Mouse (Mus musculus): ENCODE measurements around the gene Zfp13.

DNA sequence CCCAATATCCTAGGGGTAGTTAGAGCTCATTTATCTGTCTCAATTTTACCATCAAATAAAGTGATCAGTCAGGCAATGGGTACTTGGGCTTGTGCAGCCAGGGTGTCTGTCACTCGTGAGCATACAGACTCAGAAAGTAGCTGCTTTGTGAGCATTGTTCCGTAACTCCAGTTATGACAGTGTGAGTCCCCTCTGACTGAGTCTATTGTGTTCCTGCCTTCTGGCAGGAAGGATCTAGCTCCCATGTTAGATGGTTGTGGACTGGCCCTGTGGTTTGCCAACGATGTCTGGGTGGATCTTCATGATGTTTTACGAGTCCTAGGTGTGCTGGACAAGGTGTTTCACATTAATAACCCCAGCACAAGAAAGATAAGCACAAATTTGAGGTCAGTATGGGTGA, 56.5 kb downstream of the Zfp13 start:
- TF ChIP-seq CTCF (conservative IDR thresholded peaks at IDR 0.05 in 1 of 2, IDR thresholded peaks at IDR 0.05 in 1 of 2; ENCODE audit: low read depth in 2 of 2, low read length in 2 of 2) (no peak), SMC3 (IDR thresholded peaks at IDR 0.05; ENCODE audit: low read depth, low read length) (no peak), POLR2A (IDR thresholded peaks at IDR 0.05; ENCODE audit: low read depth, low read length) (no peak), TBP (conservative IDR thresholded peaks at IDR 0.05; ENCODE audit: low read depth, low read length) (no peak), E2F4 (IDR thresholded peaks at IDR 0.05; ENCODE audit: insufficient replicate concordance, low read depth, low read length) (no peak), CHD1 (IDR thresholded peaks at IDR 0.05; ENCODE audit: low read depth, low read length) (no peak), MAX (IDR thresholded peaks at IDR 0.05; ENCODE audit: low read length) (no peak), EP300 (IDR thresholded peaks at IDR 0.05; ENCODE audit: low read length) (no peak), USF1 (IDR thresholded peaks at IDR 0.05; ENCODE audit: low read depth, low read length) (no peak), ZKSCAN1 (IDR thresholded peaks at IDR 0.05; ENCODE audit: borderline replicate concordance, low read depth, low read length) (no peak)

All from CH12.LX (cell line).